7 mouse cellular contexts compared by ENCODE assay signal in the genomic region with DNA sequence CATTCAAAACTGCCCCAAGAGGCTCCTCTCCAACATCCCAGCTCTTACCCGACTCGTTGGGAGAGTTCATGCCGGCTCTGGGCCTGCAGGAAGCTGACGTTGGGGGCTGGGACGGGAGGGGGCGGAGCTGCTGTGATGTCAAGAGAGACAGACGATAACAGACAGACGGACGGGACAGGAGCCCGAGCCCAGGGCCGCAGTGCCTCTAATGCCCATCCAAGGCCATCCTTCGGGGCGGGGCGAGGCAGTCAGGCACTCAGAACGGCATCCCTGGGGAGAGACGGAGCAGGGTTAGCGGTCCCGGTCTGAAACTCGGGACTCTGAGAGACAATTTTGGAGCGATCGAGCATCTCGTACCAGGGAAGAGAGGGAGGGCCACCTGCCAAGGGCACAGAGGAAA. TPM values are rescaled to one million over a fixed set of nuclear protein-coding genes. Genes with fewer than 3 reads are reported as not detected.
A peak's percentile ranks its signal among the peaks of the same experiment; 100 is the strongest.
DNase-seq lines count a peak whose midpoint lies in the region; ATAC-seq lines count a peak whose summit lies in the region.

No protein-coding gene starts in this region.

- peak overlapping the region; percentile 47 for H3K9ac ChIP-seq in embryonic facial prominence, embryonic 14.5 days (ENCODE audit: low read depth, low read length)
- H3K9ac ChIP-seq in intestine, embryonic 14.5 days (ENCODE audit: low read length) = no peak overlapping the region
- H3K9ac ChIP-seq in midbrain, embryonic 11.5 days (ENCODE audit: low read length) = peak overlapping the region; percentile 22

- no peaks in the 10 kb centered on the region for H3K27me3 ChIP-seq in embryonic facial prominence, embryonic 14.5 days (replicated peaks; ENCODE audit: control insufficient read depth, insufficient read depth, low read length)
- no peaks in the 10 kb centered on the region for H3K27me3 ChIP-seq in intestine, embryonic 14.5 days (replicated peaks; ENCODE audit: control insufficient read depth, insufficient read depth, low read length)
- H3K27me3 ChIP-seq in midbrain, embryonic 11.5 days (ENCODE audit: control insufficient read depth, insufficient read depth, low read length) = no peaks in the 10 kb centered on the region

- H3K27ac ChIP-seq in embryonic facial prominence, embryonic 14.5 days (replicated peaks; ENCODE audit: low read depth, low read length) = no peak overlapping the region
- H3K27ac ChIP-seq in intestine, embryonic 14.5 days (ENCODE audit: low read depth) = no peak overlapping the region
- H3K27ac ChIP-seq in midbrain, embryonic 11.5 days (ENCODE audit: low read depth, low read length) = no peak overlapping the region

- no peaks in the 10 kb centered on the region for H3K9me3 ChIP-seq in embryonic facial prominence, embryonic 14.5 days (ENCODE audit: control insufficient read depth, low read length)
- H3K9me3 ChIP-seq in intestine, embryonic 14.5 days (ENCODE audit: control insufficient read depth, low read length) = no peaks in the 10 kb centered on the region
- H3K9me3 ChIP-seq in midbrain, embryonic 11.5 days (ENCODE audit: control insufficient read depth, low read length) = no peaks in the 10 kb centered on the region

- H3K36me3 ChIP-seq in embryonic facial prominence, embryonic 14.5 days (ENCODE audit: control insufficient read depth, insufficient read depth, low read length) = peaks cover 18% of the 10 kb centered on the region; the same call in 1 of the 2 replicates
- 0 out of 2 replicates have a peak, but pooled peaks cover 5% of the 10 kb centered on the region for H3K36me3 ChIP-seq in intestine, embryonic 14.5 days (ENCODE audit: control insufficient read depth, insufficient read depth, low read length)
- H3K36me3 ChIP-seq in midbrain, embryonic 11.5 days (ENCODE audit: control insufficient read depth, insufficient read depth, low read length) = no peaks in the 10 kb centered on the region

- WGBS in embryonic facial prominence, embryonic 14.5 days = 6% methylated on average over 22 of the region's 22 CpGs
- 13% methylated on average over 22 of the region's 22 CpGs for WGBS in intestine, embryonic 14.5 days
- 10% methylated on average over 22 of the region's 22 CpGs for WGBS in midbrain, embryonic 11.5 days

- ATAC-seq in embryonic facial prominence, embryonic 14.5 days (ENCODE audit: low read depth) = no peak
- ATAC-seq in intestine, embryonic 14.5 days (replicated peaks; ENCODE audit: low FRiP score, low TSS enrichment, low read depth) = no peak
- ATAC-seq in midbrain, embryonic 11.5 days (ENCODE audit: low FRiP score) = no peak

- peak overlapping the region; percentile 9 for H3K4me3 ChIP-seq in embryonic facial prominence, embryonic 14.5 days (ENCODE audit: low read depth, low read length)
- 0 out of 2 replicates have a peak overlapping the region, but pooled peaks have one; percentile 16 for H3K4me3 ChIP-seq in intestine, embryonic 14.5 days (ENCODE audit: low read depth, low read length)
- H3K4me3 ChIP-seq in midbrain, embryonic 11.5 days (ENCODE audit: low read depth, low read length) = no peak overlapping the region

- peak; percentile 63 for DNase-seq in ovary, postnatal 36 days (ENCODE audit: low spot score)
- DNase-seq in ovary, postnatal 10 days (ENCODE audit: low spot score) = no peak
- no peak for DNase-seq in embryonic facial prominence, embryonic 14.5 days (ENCODE audit: low spot score)
- DNase-seq in intestine, embryonic 14.5 days (ENCODE audit: low spot score) = no peak
- no peak for DNase-seq in midbrain, embryonic 11.5 days (ENCODE audit: low spot score, missing footprints)
- DNase-seq in B cell, adult 2 months = no peak
- no peak for DNase-seq in thymus, postnatal 25 days

- peaks cover 46% of the 10 kb centered on the region for H3K4me1 ChIP-seq in embryonic facial prominence, embryonic 14.5 days (ENCODE audit: control insufficient read depth, insufficient read depth, low read length)
- H3K4me1 ChIP-seq in intestine, embryonic 14.5 days (replicated peaks; ENCODE audit: control insufficient read depth, insufficient read depth, low read length) = peaks cover 68% of the 10 kb centered on the region
- peaks cover 40% of the 10 kb centered on the region for H3K4me1 ChIP-seq in midbrain, embryonic 11.5 days (ENCODE audit: control insufficient read depth, insufficient read depth, low read length)

- H3K4me2 ChIP-seq in embryonic facial prominence, embryonic 14.5 days (ENCODE audit: low read depth, low read length) = peak overlapping the region; percentile 44
- peak overlapping the region; percentile 46 for H3K4me2 ChIP-seq in intestine, embryonic 14.5 days (ENCODE audit: low read length)
- H3K4me2 ChIP-seq in midbrain, embryonic 11.5 days = peak overlapping the region; percentile 22

RNA-seq across cellular contexts. Expression of a gene that starts 5.3 kb away (rescaled TPM):
- 44.0 and 47.2 TPM in 2 replicates for polyA plus RNA-seq in embryonic facial prominence, embryonic 14.5 days (2014; fragmentation: Nextera tagmentation; extraction: Ambion mirVana)
- polyA plus RNA-seq in intestine, embryonic 14.5 days (2014; fragmentation: Nextera tagmentation; extraction: Ambion mirVana) = 45.4 and 53.2 TPM in 2 replicates
- 25.6 and 31.9 TPM in 2 replicates for polyA plus RNA-seq in midbrain, embryonic 11.5 days (2014; fragmentation: Nextera tagmentation; extraction: Ambion mirVana)

RNA-seq across cellular contexts. Expression of a gene that starts 24.0 kb away (rescaled TPM):
- 11.7 and 12.6 TPM in 2 replicates for polyA plus RNA-seq in embryonic facial prominence, embryonic 14.5 days (2014; fragmentation: Nextera tagmentation; extraction: Ambion mirVana)
- polyA plus RNA-seq in intestine, embryonic 14.5 days (2014; fragmentation: Nextera tagmentation; extraction: Ambion mirVana) = 16.5 and 16.6 TPM in 2 replicates
- polyA plus RNA-seq in midbrain, embryonic 11.5 days (2014; fragmentation: Nextera tagmentation; extraction: Ambion mirVana) = 17.4 and 18.4 TPM in 2 replicates

RNA-seq across cellular contexts. Expression of a gene that starts 35.3 kb away (rescaled TPM):
- polyA plus RNA-seq in embryonic facial prominence, embryonic 14.5 days (2014; fragmentation: Nextera tagmentation; extraction: Ambion mirVana) = 27.9 and 29.3 TPM in 2 replicates
- polyA plus RNA-seq in intestine, embryonic 14.5 days (2014; fragmentation: Nextera tagmentation; extraction: Ambion mirVana) = 36.0 and 37.4 TPM in 2 replicates
- 27.8 and 31.5 TPM in 2 replicates for polyA plus RNA-seq in midbrain, embryonic 11.5 days (2014; fragmentation: Nextera tagmentation; extraction: Ambion mirVana)

RNA-seq across cellular contexts. Expression of a gene that starts 39.6 kb away (rescaled TPM):
- polyA plus RNA-seq in embryonic facial prominence, embryonic 14.5 days (2014; fragmentation: Nextera tagmentation; extraction: Ambion mirVana) = 92.9 and 98.4 TPM in 2 replicates
- polyA plus RNA-seq in intestine, embryonic 14.5 days (2014; fragmentation: Nextera tagmentation; extraction: Ambion mirVana) = 88.4 and 89.9 TPM in 2 replicates
- polyA plus RNA-seq in midbrain, embryonic 11.5 days (2014; fragmentation: Nextera tagmentation; extraction: Ambion mirVana) = 73.5 and 74.8 TPM in 2 replicates

RNA-seq across cellular contexts. Expression of a gene that starts 43.9 kb away (rescaled TPM):
- polyA plus RNA-seq in embryonic facial prominence, embryonic 14.5 days (2014; fragmentation: Nextera tagmentation; extraction: Ambion mirVana) = 0.25 and 0.33 TPM in 2 replicates
- polyA plus RNA-seq in intestine, embryonic 14.5 days (2014; fragmentation: Nextera tagmentation; extraction: Ambion mirVana) = 0.08 and 0.16 TPM in 2 replicates
- polyA plus RNA-seq in midbrain, embryonic 11.5 days (2014; fragmentation: Nextera tagmentation; extraction: Ambion mirVana) = 0.08 TPM in 1 of 2 replicates, not detected in the other
